Mouse (Mus musculus) stomach, embryonic 16.5 days (tissue): ENCODE measurements around the gene Specc1l. TPM values are rescaled to one million over a fixed set of nuclear protein-coding genes. Genes with fewer than 3 reads are reported as not detected.

Experiments used
- ATAC-seq: fragments of 200-750 bp; cut with Nextera tagmentation; 2 replicates; pipeline ENCODE4 v1.8.0; 2017; ENCODE audit warnings: moderate number of reproducible peaks, moderate TSS enrichment; ENCODE audit not compliant: insufficient read depth, low FRiP score
- H3K27ac ChIP-seq: fragments of 300-500 bp; sonication (generic); 2 replicates; pipeline ENCODE4 v1.5.1; 2014; ENCODE audit warnings: low read length
- H3K27me3 ChIP-seq: fragments of 300-500 bp; sonication (generic); 2 replicates; pipeline ENCODE4 v1.6.1; 2014; ENCODE audit warnings: low read length, control low read depth, mixed read lengths; ENCODE audit not compliant: control insufficient read depth, insufficient read depth
- H3K36me3 ChIP-seq: fragments of 300-500 bp; sonication (generic); 2 replicates; pipeline ENCODE4 v1.6.1; 2014; ENCODE audit warnings: low read length; ENCODE audit not compliant: control insufficient read depth, insufficient read depth
- H3K4me1 ChIP-seq: fragments of 300-500 bp; sonication (generic); 2 replicates; pipeline ENCODE4 v1.6.1; 2014; ENCODE audit warnings: low read length, control low read depth, mixed read lengths; ENCODE audit not compliant: control insufficient read depth, insufficient read depth
- H3K4me2 ChIP-seq: fragments of 300-500 bp; sonication (generic); 2 replicates; pipeline ENCODE4 v1.6.1; 2014; ENCODE audit warnings: low read depth, low read length, mixed read lengths
- H3K4me3 ChIP-seq: fragments of 300-500 bp; sonication (generic); replicated peaks from 2 replicates; pipeline ENCODE4 v1.5.1; 2014; ENCODE audit warnings: mild to moderate bottlenecking, low read length
- H3K9ac ChIP-seq: fragments of 300-500 bp; sonication (generic); 2 replicates; pipeline ENCODE4 v1.6.1; 2014; ENCODE audit warnings: low read length
- H3K9me3 ChIP-seq: fragments of 300-500 bp; sonication (generic); replicated peaks from 2 replicates; pipeline ENCODE4 v1.6.1; 2016; ENCODE audit warnings: low read length, control low read depth; ENCODE audit not compliant: control insufficient read depth
- WGBS: fragments of 180-500 bp; shearing (Covaris S2); extraction: QIAGEN DNeasy Blood & Tissue Kit; methylation state at CpG from one replicate; pipeline ENCODE4 v1.1.7; 2014; 5-methylcytosine and 5-hydroxymethylcytosine counted together
- polyA plus RNA-seq: library from polyadenylated mRNA; unstranded; fragments of >200 nt; fragmentation: Nextera tagmentation; extraction: Ambion mirVana; gene quantifications from 2 replicates; pipeline ENCODE4 v1.2.1, GENCODE M21; 2015

Specc1l gene
- polyA plus RNA-seq, 1 experiment from 2014 or later, result 29.5 TPM

DNA sequence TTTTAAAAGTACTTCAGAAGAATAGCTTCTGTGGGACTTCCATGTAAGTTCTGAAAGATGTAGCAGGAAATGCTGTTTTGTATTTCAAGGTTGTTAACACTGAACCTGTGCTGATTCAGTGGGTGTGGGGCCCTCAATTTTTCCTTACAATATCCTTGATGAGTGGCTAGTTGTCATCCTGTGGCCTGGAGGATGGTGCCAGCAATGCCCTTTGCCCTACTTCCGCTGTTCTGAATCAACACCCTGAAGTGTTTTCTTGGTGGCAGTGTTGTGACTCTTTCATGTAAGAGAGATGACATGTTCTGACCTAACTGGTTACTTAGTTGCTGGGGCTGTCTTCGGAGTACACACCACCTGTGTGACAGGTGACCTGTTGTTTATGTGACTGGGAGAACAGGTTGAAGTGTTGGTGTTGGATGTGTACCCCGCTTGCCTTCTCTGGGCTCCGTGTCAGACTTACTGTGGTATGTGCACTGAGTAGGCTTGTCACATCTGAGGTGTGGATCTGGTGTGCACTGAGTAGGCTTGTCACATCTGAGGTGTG, 20.8 kb downstream of the Specc1l start:
- WGBS, result 94% methylated on average over 4 of the region's 4 CpGs
- ATAC-seq, result no peak
- Histone ChIP-seq H3K36me3 (no peaks in the 10 kb centered on the region), H3K4me1 (no peaks in the 10 kb centered on the region), H3K27me3 (no peaks in the 10 kb centered on the region), H3K9me3 (no peaks in the 10 kb centered on the region), H3K4me2 (no peak overlapping the region), H3K27ac (no peak overlapping the region), H3K9ac (no peak overlapping the region), H3K4me3 (no peak overlapping the region)

DNA sequence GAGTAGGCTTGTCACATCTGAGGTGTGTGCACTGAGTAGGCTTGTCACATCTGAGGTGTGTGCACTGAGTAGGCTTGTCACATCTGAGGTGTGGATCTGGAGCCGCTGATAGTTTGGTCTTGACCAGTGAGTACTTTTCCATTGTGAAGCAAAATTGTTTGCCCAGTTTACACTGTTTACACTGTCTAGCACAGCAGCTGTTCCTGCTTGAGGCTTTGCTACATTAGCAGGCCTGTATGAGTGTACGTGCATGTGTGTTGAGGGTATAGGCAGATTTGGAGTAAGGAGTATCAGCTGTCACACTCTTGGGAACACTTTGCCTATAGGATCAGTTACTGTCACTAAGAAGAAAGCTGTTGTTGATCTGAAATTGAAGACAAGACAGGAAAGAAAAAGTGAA, 21.6 kb downstream of the Specc1l start:
- H3K4me3 ChIP-seq, result no peak overlapping the region
- peaks cover 4% of the 10 kb centered on the region; the same call in 1 of the 2 replicates for H3K36me3 ChIP-seq
- H3K4me1 ChIP-seq, result no peaks in the 10 kb centered on the region
- H3K27ac ChIP-seq, result no peak overlapping the region
- peak; percentile 71; the same call in 1 of the 2 replicates for ATAC-seq
- no peaks in the 10 kb centered on the region for H3K27me3 ChIP-seq
- no peak overlapping the region for H3K4me2 ChIP-seq
- no peaks in the 10 kb centered on the region for H3K9me3 ChIP-seq
- H3K9ac ChIP-seq, result no peak overlapping the region
- WGBS, result 46% methylated on average over 2 of the region's 2 CpGs

DNA sequence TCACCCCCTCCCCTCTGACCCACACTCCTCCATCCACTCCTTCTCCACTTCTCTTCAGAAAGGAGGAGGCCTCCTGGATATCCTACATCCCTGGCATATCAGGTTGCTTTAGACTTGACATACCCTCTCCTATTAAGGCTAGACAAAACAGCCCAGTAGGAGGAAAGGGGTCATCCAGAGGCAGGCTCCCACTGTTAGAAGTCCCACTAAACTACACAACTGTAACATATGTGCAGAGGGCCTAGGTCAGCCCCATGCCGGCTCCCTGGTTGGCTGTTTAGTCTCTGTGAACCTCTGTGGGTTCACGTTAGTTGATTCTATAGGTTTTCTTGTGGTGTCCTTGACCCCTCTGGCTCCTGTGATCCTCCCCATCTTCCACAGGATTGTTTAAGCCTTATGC, 23.9 kb downstream of the Specc1l start:
- no peak overlapping the region for H3K27ac ChIP-seq
- no peak overlapping the region for H3K4me3 ChIP-seq
- peaks cover 5% of the 10 kb centered on the region; the same call in 1 of the 2 replicates for H3K36me3 ChIP-seq
- H3K9me3 ChIP-seq, result no peaks in the 10 kb centered on the region
- H3K4me1 ChIP-seq, result no peaks in the 10 kb centered on the region
- ATAC-seq, result no peak
- no peaks in the 10 kb centered on the region for H3K27me3 ChIP-seq
- WGBS, result 72% methylated on average over 2 of the region's 2 CpGs
- no peak overlapping the region for H3K9ac ChIP-seq
- no peak overlapping the region for H3K4me2 ChIP-seq

- Histone ChIP-seq H3K27me3 (no peaks in the 10 kb centered on the region), H3K9me3 (no peaks in the 10 kb centered on the region), H3K4me2 (no peak overlapping the region), H3K4me1 (no peaks in the 10 kb centered on the region), H3K36me3 (peaks cover 5% of the 10 kb centered on the region; the same call in 1 of the 2 replicates), H3K9ac (no peak overlapping the region), H3K4me3 (no peak overlapping the region), H3K27ac (no peak overlapping the region)
- no peak for ATAC-seq
- WGBS, result 90% methylated on average over 3 of the region's 3 CpGs
Measured at GRCm38 (mm10) chr10:75236156-75236555, 24.3 kb downstream of the Specc1l start.

GRCm38 (mm10) chr10:75237166-75237565, 25.3 kb downstream of the Specc1l start:
- no peak overlapping the region for H3K27ac ChIP-seq
- H3K9ac ChIP-seq, result no peak overlapping the region
- 95% methylated on average over 2 of the region's 2 CpGs for WGBS
- H3K27me3 ChIP-seq, result no peaks in the 10 kb centered on the region
- ATAC-seq, result no peak
- H3K36me3 ChIP-seq, result peaks cover 5% of the 10 kb centered on the region; the same call in 1 of the 2 replicates
- no peak overlapping the region for H3K4me2 ChIP-seq
- no peaks in the 10 kb centered on the region for H3K4me1 ChIP-seq
- no peaks in the 10 kb centered on the region for H3K9me3 ChIP-seq
- H3K4me3 ChIP-seq, result no peak overlapping the region

- no peak for ATAC-seq
- no peak overlapping the region for H3K4me3 ChIP-seq
- H3K4me2 ChIP-seq, result no peak overlapping the region
- H3K9me3 ChIP-seq, result no peaks in the 10 kb centered on the region
- 75% methylated on average over 8 of the region's 8 CpGs for WGBS
- H3K36me3 ChIP-seq, result peaks cover 23% of the 10 kb centered on the region
- no peak overlapping the region for H3K9ac ChIP-seq
- H3K4me1 ChIP-seq, result no peaks in the 10 kb centered on the region
- no peaks in the 10 kb centered on the region for H3K27me3 ChIP-seq
- no peak overlapping the region for H3K27ac ChIP-seq
Measured at GRCm38 (mm10) chr10:75240583-75241250, 28.8 kb downstream of the Specc1l start.

- Histone ChIP-seq H3K4me2 (no peak overlapping the region), H3K9ac (no peak overlapping the region), H3K27me3 (no peaks in the 10 kb centered on the region), H3K27ac (no peak overlapping the region), H3K36me3 (peaks cover 31% of the 10 kb centered on the region), H3K9me3 (no peaks in the 10 kb centered on the region), H3K4me1 (no peaks in the 10 kb centered on the region), H3K4me3 (no peak overlapping the region)
- ATAC-seq, result no peak
- WGBS, result 90% methylated on average over 13 of the region's 13 CpGs
Measured at GRCm38 (mm10) chr10:75245806-75246205, 33.9 kb downstream of the Specc1l start.

- H3K9ac ChIP-seq, result no peak overlapping the region
- H3K4me1 ChIP-seq, result no peaks in the 10 kb centered on the region
- H3K4me2 ChIP-seq, result no peak overlapping the region
- H3K36me3 ChIP-seq, result peaks cover 31% of the 10 kb centered on the region
- no peak for ATAC-seq
- no peaks in the 10 kb centered on the region for H3K27me3 ChIP-seq
- no peaks in the 10 kb centered on the region for H3K9me3 ChIP-seq
- no peak overlapping the region for H3K4me3 ChIP-seq
- 90% methylated on average over 10 of the region's 10 CpGs for WGBS
- no peak overlapping the region for H3K27ac ChIP-seq
Measured at GRCm38 (mm10) chr10:75246331-75246730, 34.5 kb downstream of the Specc1l start.

DNA sequence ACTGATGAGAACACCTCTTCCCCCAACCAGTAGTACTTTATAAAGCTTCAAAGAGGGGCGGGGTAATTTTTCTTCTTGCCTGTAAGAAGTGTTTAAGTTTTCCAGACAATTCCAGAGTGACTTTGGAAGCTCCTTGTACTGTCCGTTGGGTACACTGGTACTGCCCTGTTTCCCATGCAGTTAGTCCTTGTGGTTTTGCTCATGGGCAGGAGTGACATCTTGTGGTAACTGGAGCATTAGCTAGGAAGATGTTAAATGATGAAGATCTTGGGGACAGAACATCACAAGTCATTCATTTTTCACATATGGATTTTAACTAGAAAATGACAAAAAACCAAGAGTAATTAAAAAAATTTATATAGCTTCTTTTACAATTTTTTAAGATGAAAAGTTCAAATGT, 39.1 kb downstream of the Specc1l start:
- Histone ChIP-seq H3K4me3 (no peak overlapping the region), H3K4me1 (no peaks in the 10 kb centered on the region), H3K9ac (no peak overlapping the region), H3K27me3 (no peaks in the 10 kb centered on the region), H3K27ac (no peak overlapping the region), H3K4me2 (no peak overlapping the region), H3K9me3 (no peaks in the 10 kb centered on the region), H3K36me3 (peaks cover 11% of the 10 kb centered on the region; the same call in 1 of the 2 replicates)
- WGBS, result 63% methylated on average over 2 of the region's 2 CpGs
- ATAC-seq, result no peak
